Mouse (Mus musculus): ENCODE data around the gene Gm10188. TPM values are rescaled to one million over a fixed set of nuclear protein-coding genes. Genes with fewer than 3 reads are reported as not detected.

Gm10188 gene
- polyA plus RNA-seq, 1 experiment from 2014 or later, result not detected

GRCm38 (mm10) chr1:132191786-132192680 is 37.5 kb downstream of the Gm10188 start:
- Histone ChIP-seq H3K27ac (replicated peaks) (no peak overlapping the region), H3K36me3 (ENCODE audit: control insufficient read depth, insufficient read depth, low read length) (no peaks in the 10 kb centered on the region), H3K4me3 (ENCODE audit: low read depth, low read length) (peak overlapping the region; percentile 12; the same call in 1 of the 2 replicates), H3K4me2 (replicated peaks; ENCODE audit: low read depth) (peak overlapping the region; percentile 91), H3K9ac (ENCODE audit: low read length) (no peak overlapping the region), H3K9me3 (ENCODE audit: control insufficient read depth, low read length) (no peaks in the 10 kb centered on the region), H3K4me1 (replicated peaks; ENCODE audit: control insufficient read depth, insufficient read depth) (peaks cover 12% of the 10 kb centered on the region; the same call in 1 of the 2 replicates), H3K27me3 (ENCODE audit: control insufficient read depth, insufficient read depth, low read length) (peaks cover 12% of the 10 kb centered on the region)
- DNase-seq (ENCODE audit: low spot score) (peak; percentile 9), ATAC-seq (ENCODE audit: low FRiP score, low TSS enrichment) (no peak)
- TF ChIP-seq CTCF (IDR thresholded peaks at IDR 0.05; ENCODE audit: low read depth) (peak; percentile 44), EP300 (optimal IDR thresholded peaks at IDR 0.05) (no peak)
- 11% methylated on average over 16 of the region's 16 CpGs for WGBS

GRCm38 (mm10) chr1:132191093-132191785 is 38.3 kb downstream of the Gm10188 start, which contains the start of the genes Lemd1 and AC124108.1:
Gene Lemd1 (plus strand): TSS chr1:132191431.
Gene AC124108.1 (plus strand): TSS chr1:132191457.
- H3K9me3 ChIP-seq (ENCODE audit: control insufficient read depth, low read length), result no peaks in the 10 kb centered on the region
- H3K27ac ChIP-seq (replicated peaks), result no peak within 1 kb of the TSS
- H3K4me1 ChIP-seq (replicated peaks; ENCODE audit: control insufficient read depth, insufficient read depth), result peaks cover 12% of the 10 kb centered on the region; the same call in 1 of the 2 replicates
- 1% methylated on average over 32 of the region's 34 CpGs for WGBS
- H3K27me3 ChIP-seq (ENCODE audit: control insufficient read depth, insufficient read depth, low read length), result peaks cover 12% of the 10 kb centered on the region
- H3K9ac ChIP-seq (ENCODE audit: low read length), result peak within 1 kb of the TSS; percentile 54
- ATAC-seq (ENCODE audit: low FRiP score, low TSS enrichment), result no peak
- H3K4me3 ChIP-seq (ENCODE audit: low read depth, low read length), result peak within 1 kb of the TSS; percentile 51
- no peaks in the 10 kb centered on the region for H3K36me3 ChIP-seq (ENCODE audit: control insufficient read depth, insufficient read depth, low read length)
- H3K4me2 ChIP-seq (replicated peaks; ENCODE audit: low read depth), result peak within 1 kb of the TSS; percentile 91
- DNase-seq (ENCODE audit: low spot score), result no peak
- TF ChIP-seq CTCF (IDR thresholded peaks at IDR 0.05; ENCODE audit: low read depth), result no peak
- no peak for TF ChIP-seq EP300 (optimal IDR thresholded peaks at IDR 0.05)

- TF ChIP-seq EP300 (optimal IDR thresholded peaks at IDR 0.05), result no peak
- H3K27me3 ChIP-seq (ENCODE audit: control insufficient read depth, insufficient read depth, low read length), result peaks cover 12% of the 10 kb centered on the region
- DNase-seq (ENCODE audit: low spot score) (no peak), ATAC-seq (ENCODE audit: low FRiP score, low TSS enrichment) (no peak)
- H3K4me1 ChIP-seq (replicated peaks; ENCODE audit: control insufficient read depth, insufficient read depth), result peaks cover 12% of the 10 kb centered on the region; the same call in 1 of the 2 replicates
- H3K4me3 ChIP-seq (ENCODE audit: low read depth, low read length), result peak overlapping the region; percentile 51
- no peaks in the 10 kb centered on the region for H3K36me3 ChIP-seq (ENCODE audit: control insufficient read depth, insufficient read depth, low read length)
- H3K27ac ChIP-seq (replicated peaks), result no peak overlapping the region
- peak overlapping the region; percentile 54 for H3K9ac ChIP-seq (ENCODE audit: low read length)
- no peaks in the 10 kb centered on the region for H3K9me3 ChIP-seq (ENCODE audit: control insufficient read depth, low read length)
- peak overlapping the region; percentile 91 for H3K4me2 ChIP-seq (replicated peaks; ENCODE audit: low read depth)
- WGBS, result under 1% methylated on average over 47 of the region's 62 CpGs
These were observed 38.9 kb downstream of the Gm10188 start for GRCm38 (mm10) chr1:132190621-132191092.

- Histone ChIP-seq H3K4me2 (replicated peaks; ENCODE audit: low read depth) (peak overlapping the region; percentile 91), H3K9ac (ENCODE audit: low read length) (peak overlapping the region; percentile 54), H3K27ac (replicated peaks) (no peak overlapping the region), H3K4me1 (replicated peaks; ENCODE audit: control insufficient read depth, insufficient read depth) (peaks cover 9% of the 10 kb centered on the region; the same call in 1 of the 2 replicates), H3K27me3 (ENCODE audit: control insufficient read depth, insufficient read depth, low read length) (peaks cover 12% of the 10 kb centered on the region), H3K36me3 (ENCODE audit: control insufficient read depth, insufficient read depth, low read length) (no peaks in the 10 kb centered on the region), H3K9me3 (ENCODE audit: control insufficient read depth, low read length) (no peaks in the 10 kb centered on the region), H3K4me3 (ENCODE audit: low read depth, low read length) (peak overlapping the region; percentile 51)
- WGBS, result under 1% methylated on average over 37 of the region's 50 CpGs
- ATAC-seq (ENCODE audit: low FRiP score, low TSS enrichment) (peak; percentile 60), DNase-seq (ENCODE audit: low spot score) (peak; percentile 55)
- TF ChIP-seq CTCF (IDR thresholded peaks at IDR 0.05; ENCODE audit: low read depth), result no peak
- TF ChIP-seq EP300 (optimal IDR thresholded peaks at IDR 0.05), result no peak
These were observed 39.5 kb downstream of the Gm10188 start for GRCm38 (mm10) chr1:132190040-132190513.

GRCm38 (mm10) chr1:132189231-132189630 is 40.3 kb downstream of the Gm10188 start:
- WGBS, result 46% methylated on average over 4 of the region's 4 CpGs
- no peak for DNase-seq (ENCODE audit: low spot score)

More at GRCm38 (mm10) chr1:132189231-132189630, 40.3 kb downstream of the Gm10188 start:
- H3K4me1 ChIP-seq (replicated peaks; ENCODE audit: control insufficient read depth, insufficient read depth), result peaks cover 9% of the 10 kb centered on the region; the same call in 1 of the 2 replicates
- H3K27ac ChIP-seq (replicated peaks), result no peak overlapping the region
- no peak for TF ChIP-seq CTCF (IDR thresholded peaks at IDR 0.05; ENCODE audit: low read depth)
- TF ChIP-seq EP300 (optimal IDR thresholded peaks at IDR 0.05), result no peak
- H3K4me2 ChIP-seq (replicated peaks; ENCODE audit: low read depth), result no peak overlapping the region
- H3K9me3 ChIP-seq (ENCODE audit: control insufficient read depth, low read length), result no peaks in the 10 kb centered on the region
- no peak overlapping the region for H3K9ac ChIP-seq (ENCODE audit: low read length)
- H3K27me3 ChIP-seq (ENCODE audit: control insufficient read depth, insufficient read depth, low read length), result peaks cover 12% of the 10 kb centered on the region
- no peaks in the 10 kb centered on the region for H3K36me3 ChIP-seq (ENCODE audit: control insufficient read depth, insufficient read depth, low read length)
- H3K4me3 ChIP-seq (ENCODE audit: low read depth, low read length), result no peak overlapping the region
- ATAC-seq (ENCODE audit: low FRiP score, low TSS enrichment), result no peak
